Mouse (Mus musculus) cortical plate, adult 2 months (tissue): ENCODE measurements around the gene Tm9sf4.

Experiments
- CTCF ChIP-seq: fragments of 200-500 bp; IDR thresholded peaks from 2 replicates; pipeline ENCODE4 v1.5.1; 2011; ENCODE audit warnings: mild to moderate bottlenecking, control low read depth, low read length; ENCODE audit not compliant: insufficient read depth; ENCODE audit errors: extremely low read depth
- POLR2A ChIP-seq: fragments of 200-500 bp; IDR thresholded peaks from 2 replicates; pipeline ENCODE4 v1.6.1; 2011; ENCODE audit warnings: mild to moderate bottlenecking, low read length, control low read depth; ENCODE audit not compliant: insufficient read depth; ENCODE audit errors: extremely low read depth

DNA sequence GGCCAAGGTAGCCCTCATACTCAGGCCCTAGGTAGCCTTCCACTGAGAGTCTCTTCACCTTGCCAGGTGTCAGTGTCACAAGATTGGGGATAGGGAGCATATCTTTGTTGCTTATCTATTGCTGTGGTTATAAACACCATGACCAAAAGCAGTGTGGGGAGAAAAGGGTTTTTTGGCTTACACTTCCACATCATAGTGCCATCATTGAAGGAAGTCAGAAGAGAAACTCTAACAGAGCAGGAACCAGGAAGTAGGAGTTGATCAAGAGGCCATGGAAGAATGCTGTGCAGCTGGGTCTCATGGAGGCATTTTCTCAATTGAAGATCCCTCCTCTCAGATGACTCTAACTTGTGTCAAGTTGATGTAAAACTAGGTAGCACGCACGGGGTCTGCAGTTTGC is 47.0 kb downstream of the Tm9sf4 start:
- TF ChIP-seq CTCF (no peak), POLR2A (no peak)
